Mouse (Mus musculus): Measurements from ENCODE around the gene Fez1. TPM values are rescaled to one million over a fixed set of nuclear protein-coding genes. Genes with fewer than 3 reads are reported as not detected.
A peak's percentile ranks its signal among the peaks of the same experiment; 100 is the strongest.

Fez1 gene
- polyA plus RNA-seq, 1 experiment from 2014 or later = 2.5 TPM

DNA sequence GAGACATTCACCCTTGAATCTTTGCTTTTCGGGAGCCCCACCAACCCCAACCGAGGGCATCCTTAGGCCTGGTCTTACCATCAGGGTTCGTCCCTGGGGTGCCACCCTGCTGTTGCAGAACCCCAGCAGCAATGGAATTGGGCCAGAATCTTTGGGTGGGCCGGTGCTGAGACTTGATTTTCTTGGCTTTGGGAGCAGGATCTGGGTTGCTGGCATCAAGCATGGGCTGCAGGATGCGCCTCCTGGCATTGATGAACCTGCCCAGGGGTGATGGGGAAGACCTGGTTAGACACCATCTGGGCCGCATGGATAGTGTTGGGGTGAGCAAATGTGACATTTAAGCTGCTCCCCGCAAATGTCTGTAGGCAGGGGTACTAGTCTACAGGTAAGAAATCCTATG is 72.6 kb downstream of the Fez1 start:
- DNase-seq (ENCODE audit: low spot score) (no peak), ATAC-seq (no peak)
- WGBS = 82% methylated on average over 7 of the region's 7 CpGs
- H3K4me3 ChIP-seq (ENCODE audit: low read depth, low read length) = no peak overlapping the region
- H3K4me2 ChIP-seq (replicated peaks; ENCODE audit: low read depth, low read length) = no peak overlapping the region
- no peaks in the 10 kb centered on the region for H3K27me3 ChIP-seq (replicated peaks; ENCODE audit: insufficient read depth, low read length)
- no peak for TF ChIP-seq EP300 (IDR thresholded peaks at IDR 0.05)
- TF ChIP-seq CTCF (IDR thresholded peaks at IDR 0.05) = no peak
- H3K4me1 ChIP-seq (ENCODE audit: insufficient read depth, low read depth, low read length) = no peaks in the 10 kb centered on the region
- H3K9ac ChIP-seq (replicated peaks; ENCODE audit: low read depth) = no peak overlapping the region
- H3K9me3 ChIP-seq (ENCODE audit: low read length) = no peaks in the 10 kb centered on the region
- H3K36me3 ChIP-seq (ENCODE audit: insufficient read depth, low read length) = no peaks in the 10 kb centered on the region
- H3K27ac ChIP-seq (ENCODE audit: low read length) = no peak overlapping the region

DNA sequence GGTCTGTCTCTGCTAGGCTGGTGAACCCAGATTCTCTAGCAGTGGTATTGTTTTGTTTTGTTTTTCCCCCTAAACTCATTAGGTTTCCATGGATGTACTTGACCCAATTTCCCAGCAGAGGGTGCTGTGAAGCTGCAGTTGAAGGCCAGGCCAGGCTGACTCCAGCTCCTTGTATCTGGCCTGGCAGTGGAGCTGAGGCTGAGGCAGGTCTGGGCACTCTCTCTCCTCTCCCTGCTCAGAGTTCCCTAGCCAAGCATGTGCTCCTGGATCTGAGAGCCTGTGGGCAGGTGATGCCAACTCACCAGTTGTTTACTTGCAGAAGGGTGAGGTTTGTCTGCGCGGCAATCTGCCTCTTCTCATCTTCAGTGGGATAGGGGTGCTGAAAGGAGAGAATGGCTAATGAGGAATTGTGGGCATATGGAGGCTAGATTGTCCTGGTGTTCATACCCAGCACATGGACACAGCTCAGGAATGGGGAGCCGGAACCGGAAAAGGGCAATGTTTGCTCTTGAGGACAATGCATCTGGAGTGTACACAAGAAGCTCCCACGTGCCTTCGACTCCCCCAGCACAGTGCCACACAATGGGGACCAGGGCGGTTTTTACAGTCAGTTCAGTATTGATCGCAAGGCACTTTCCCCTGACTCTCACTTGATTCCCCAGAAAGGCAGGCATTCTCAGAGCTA is 73.5 kb downstream of the Fez1 start:
- ATAC-seq (peak; percentile 41), DNase-seq (ENCODE audit: low spot score) (peak; percentile 56)
- whole genome bisulfite sequencing = 65% methylated on average over 8 of the region's 8 CpGs

DNA sequence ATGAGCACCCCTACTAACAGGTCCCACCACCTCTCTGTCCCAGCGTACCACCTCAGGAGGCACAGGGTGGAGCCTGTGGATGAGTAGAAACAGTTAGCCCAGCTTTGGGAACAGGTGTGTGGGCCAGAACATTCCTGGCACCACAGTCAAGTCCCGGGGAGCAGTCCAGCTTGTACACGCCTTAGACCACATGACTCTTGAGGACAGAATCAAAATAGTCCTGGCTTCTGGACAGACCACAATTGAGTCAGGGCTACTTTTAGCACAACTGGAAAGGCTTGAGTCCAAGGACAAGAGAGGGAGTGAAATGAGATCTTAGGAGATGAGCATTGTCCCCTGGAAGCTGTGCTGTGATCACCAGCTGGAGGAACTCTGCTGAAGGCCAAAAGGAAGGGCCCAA is 76.9 kb downstream of the Fez1 start:
- Histone ChIP-seq H3K27me3 (replicated peaks; ENCODE audit: insufficient read depth, low read length) (no peaks in the 10 kb centered on the region), H3K9me3 (ENCODE audit: low read length) (no peaks in the 10 kb centered on the region), H3K9ac (replicated peaks; ENCODE audit: low read depth) (no peak overlapping the region), H3K36me3 (ENCODE audit: insufficient read depth, low read length) (no peaks in the 10 kb centered on the region), H3K27ac (ENCODE audit: low read length) (no peak overlapping the region), H3K4me2 (replicated peaks; ENCODE audit: low read depth, low read length) (no peak overlapping the region), H3K4me3 (ENCODE audit: low read depth, low read length) (no peak overlapping the region), H3K4me1 (ENCODE audit: insufficient read depth, low read depth, low read length) (no peaks in the 10 kb centered on the region)
- peak; percentile 26 for DNase-seq (ENCODE audit: low spot score)
- WGBS = 75% methylated on average over 3 of the region's 3 CpGs
- no peak for TF ChIP-seq EP300 (IDR thresholded peaks at IDR 0.05)
- TF ChIP-seq CTCF (IDR thresholded peaks at IDR 0.05) = no peak
- peak; percentile 32; the same call in 1 of the 2 replicates for ATAC-seq

More for the DNA sequence above, 73.5 kb downstream of the Fez1 start:
- Histone ChIP-seq H3K27me3 (replicated peaks; ENCODE audit: insufficient read depth, low read length) (no peaks in the 10 kb centered on the region), H3K4me3 (ENCODE audit: low read depth, low read length) (no peak overlapping the region), H3K9me3 (ENCODE audit: low read length) (no peaks in the 10 kb centered on the region), H3K36me3 (ENCODE audit: insufficient read depth, low read length) (no peaks in the 10 kb centered on the region), H3K4me1 (ENCODE audit: insufficient read depth, low read depth, low read length) (no peaks in the 10 kb centered on the region), H3K9ac (replicated peaks; ENCODE audit: low read depth) (no peak overlapping the region), H3K4me2 (replicated peaks; ENCODE audit: low read depth, low read length) (no peak overlapping the region), H3K27ac (ENCODE audit: low read length) (no peak overlapping the region)
- TF ChIP-seq CTCF (IDR thresholded peaks at IDR 0.05) (peak; percentile 73), EP300 (IDR thresholded peaks at IDR 0.05) (no peak)

DNA sequence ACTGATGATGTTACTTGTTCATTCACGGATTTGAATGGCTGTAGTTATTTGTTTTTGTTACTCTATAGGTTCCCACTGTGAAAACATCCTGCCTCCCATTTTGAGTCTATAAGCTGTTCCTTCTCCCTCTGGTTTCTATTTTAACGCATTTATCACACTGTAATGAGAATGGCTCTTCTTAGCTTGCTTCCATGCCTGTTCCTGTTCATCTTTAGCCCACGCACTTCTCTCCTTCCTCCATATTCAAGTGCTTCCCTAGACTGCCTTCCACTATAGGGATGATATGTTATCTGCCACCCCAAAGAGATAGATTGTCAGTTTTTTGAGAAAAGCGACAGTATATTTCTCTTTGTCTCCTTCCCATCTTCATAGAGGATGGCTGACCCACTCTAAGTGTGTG is 78.8 kb downstream of the Fez1 start:
- Histone ChIP-seq H3K4me2 (replicated peaks; ENCODE audit: low read depth, low read length) (no peak overlapping the region), H3K9me3 (ENCODE audit: low read length) (no peaks in the 10 kb centered on the region), H3K36me3 (ENCODE audit: insufficient read depth, low read length) (no peaks in the 10 kb centered on the region), H3K9ac (replicated peaks; ENCODE audit: low read depth) (no peak overlapping the region), H3K4me1 (ENCODE audit: insufficient read depth, low read depth, low read length) (no peaks in the 10 kb centered on the region), H3K27ac (ENCODE audit: low read length) (no peak overlapping the region), H3K27me3 (replicated peaks; ENCODE audit: insufficient read depth, low read length) (no peaks in the 10 kb centered on the region), H3K4me3 (ENCODE audit: low read depth, low read length) (no peak overlapping the region)
- DNase-seq (ENCODE audit: low spot score) (no peak), ATAC-seq (no peak)
- WGBS = 82% methylated on average over 4 of the region's 4 CpGs
- TF ChIP-seq CTCF (IDR thresholded peaks at IDR 0.05) (no peak), EP300 (IDR thresholded peaks at IDR 0.05) (no peak)

DNA sequence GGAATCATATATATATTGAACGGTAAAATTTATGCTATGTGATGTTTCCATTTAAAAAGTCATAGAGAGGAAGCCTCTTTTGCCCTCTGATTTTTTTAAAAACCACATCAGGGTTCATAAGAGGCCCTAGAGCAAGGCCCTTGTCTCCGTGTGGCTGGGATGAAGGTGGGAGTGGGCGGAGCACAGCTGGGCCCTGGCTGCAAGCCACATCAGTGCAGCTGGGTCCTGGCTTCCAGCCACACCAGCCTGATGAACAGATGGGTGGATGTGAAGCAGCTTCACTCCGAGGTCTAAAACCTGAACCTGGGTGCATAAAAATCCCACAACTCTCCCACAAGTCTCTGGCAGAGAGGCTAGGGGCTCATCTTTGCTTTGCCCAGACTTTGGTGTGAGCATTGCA is 83.8 kb downstream of the Fez1 start:
- H3K4me1 ChIP-seq (ENCODE audit: insufficient read depth, low read depth, low read length) = no peaks in the 10 kb centered on the region
- TF ChIP-seq CTCF (IDR thresholded peaks at IDR 0.05) (no peak), EP300 (IDR thresholded peaks at IDR 0.05) (no peak)
- H3K9me3 ChIP-seq (ENCODE audit: low read length) = no peaks in the 10 kb centered on the region
- H3K4me3 ChIP-seq (ENCODE audit: low read depth, low read length) = no peak overlapping the region
- H3K9ac ChIP-seq (replicated peaks; ENCODE audit: low read depth) = no peak overlapping the region
- H3K27ac ChIP-seq (ENCODE audit: low read length) = no peak overlapping the region
- no peaks in the 10 kb centered on the region for H3K36me3 ChIP-seq (ENCODE audit: insufficient read depth, low read length)
- WGBS = 33% methylated on average over 4 of the region's 4 CpGs
- no peak overlapping the region for H3K4me2 ChIP-seq (replicated peaks; ENCODE audit: low read depth, low read length)
- no peaks in the 10 kb centered on the region for H3K27me3 ChIP-seq (replicated peaks; ENCODE audit: insufficient read depth, low read length)
- peak; percentile 33; the same call in 1 of the 2 replicates for ATAC-seq
- peak; percentile 6 for DNase-seq (ENCODE audit: low spot score)

DNA sequence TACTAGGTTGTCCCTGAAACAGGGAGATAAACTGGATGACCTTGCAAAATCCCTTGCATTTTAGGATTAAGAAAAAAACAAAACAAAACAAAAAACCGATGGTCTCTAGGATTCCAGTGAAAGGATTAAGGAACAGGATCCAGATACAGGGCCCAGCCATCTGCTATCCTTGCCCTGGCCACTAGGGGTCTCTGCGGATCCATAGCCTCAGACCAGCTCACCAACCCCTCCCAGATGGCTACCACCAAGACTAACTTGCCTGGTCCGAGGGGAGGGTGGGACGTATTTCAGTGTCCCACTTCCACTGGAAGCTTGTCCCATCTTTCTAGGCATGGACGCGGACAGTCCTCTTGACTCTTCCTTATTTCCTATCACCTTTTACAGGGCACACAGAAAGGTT is 94.7 kb downstream of the Fez1 start:
- H3K4me2 ChIP-seq (replicated peaks; ENCODE audit: low read depth, low read length) = peak overlapping the region; percentile 25
- WGBS = 4% methylated on average over 6 of the region's 6 CpGs
- no peak overlapping the region for H3K4me3 ChIP-seq (ENCODE audit: low read depth, low read length)
- DNase-seq (ENCODE audit: low spot score) (peak; percentile 82), ATAC-seq (peak; percentile 66)
- no peaks in the 10 kb centered on the region for H3K4me1 ChIP-seq (ENCODE audit: insufficient read depth, low read depth, low read length)
- H3K9ac ChIP-seq (replicated peaks; ENCODE audit: low read depth) = no peak overlapping the region
- TF ChIP-seq CTCF (IDR thresholded peaks at IDR 0.05) (peak; percentile 95), EP300 (IDR thresholded peaks at IDR 0.05) (no peak)
- no peaks in the 10 kb centered on the region for H3K36me3 ChIP-seq (ENCODE audit: insufficient read depth, low read length)
- H3K27ac ChIP-seq (ENCODE audit: low read length) = peak overlapping the region; percentile 22; the same call in 1 of the 2 replicates
- no peaks in the 10 kb centered on the region for H3K27me3 ChIP-seq (replicated peaks; ENCODE audit: insufficient read depth, low read length)
- no peaks in the 10 kb centered on the region for H3K9me3 ChIP-seq (ENCODE audit: low read length)

All from lung, postnatal 0 days (tissue).